Mouse (Mus musculus): ENCODE results near the gene Pde4c. TPM values are rescaled to one million over a fixed set of nuclear protein-coding genes. Genes with fewer than 3 reads are reported as not detected.

Gene Pde4c
- polyA plus RNA-seq, 1 experiment from 2014 or later = 0.21 TPM

- Histone ChIP-seq H3K27me3 (no peaks in the 10 kb centered on the region), H3K9me3 (no peaks in the 10 kb centered on the region), H3K36me3 (peaks cover 24% of the 10 kb centered on the region), H3K4me3 (peak overlapping the region; percentile 82), H3K4me2 (peak overlapping the region; percentile 89), H3K4me1 (replicated peaks) (peaks cover 54% of the 10 kb centered on the region), H3K9ac (peak overlapping the region; percentile 95), H3K27ac (replicated peaks) (peak overlapping the region; percentile 94)
- no peak for ATAC-seq (ENCODE audit: low FRiP score, low read depth)
- 2% methylated on average over 34 of the region's 34 CpGs for WGBS
Measured at GRCm38 (mm10) chr8:70775851-70776495, 52.5 kb downstream of the Pde4c start.

GRCm38 (mm10) chr8:70776496-70777444 lies 53.2 kb downstream of the Pde4c start, which contains the start of gene Pik3r2:
Pik3r2 (minus strand) TSS chr8:70776713.
- peak within 1 kb of the TSS; percentile 89 for H3K4me2 ChIP-seq
- peak within 1 kb of the TSS; percentile 82 for H3K4me3 ChIP-seq
- under 1% methylated on average over 94 of the region's 94 CpGs for WGBS
- peaks cover 21% of the 10 kb centered on the region for H3K36me3 ChIP-seq
- H3K9me3 ChIP-seq = no peaks in the 10 kb centered on the region
- H3K27me3 ChIP-seq = no peaks in the 10 kb centered on the region
- peak within 1 kb of the TSS; percentile 95 for H3K9ac ChIP-seq
- peaks cover 53% of the 10 kb centered on the region for H3K4me1 ChIP-seq (replicated peaks)
- peak; percentile 92 for ATAC-seq (ENCODE audit: low FRiP score, low read depth)
- peak within 1 kb of the TSS; percentile 94 for H3K27ac ChIP-seq (replicated peaks)

- H3K27ac ChIP-seq (replicated peaks) = no peak overlapping the region
- H3K27me3 ChIP-seq = no peaks in the 10 kb centered on the region
- no peak overlapping the region for H3K4me3 ChIP-seq
- H3K4me1 ChIP-seq (replicated peaks) = peaks cover 19% of the 10 kb centered on the region
- no peak overlapping the region for H3K9ac ChIP-seq
- ATAC-seq (ENCODE audit: low FRiP score, low read depth) = no peak
- no peaks in the 10 kb centered on the region for H3K9me3 ChIP-seq
- H3K36me3 ChIP-seq = peaks cover 43% of the 10 kb centered on the region
- no peak overlapping the region for H3K4me2 ChIP-seq
- 84% methylated on average over 11 of the region's 11 CpGs for WGBS
Measured at GRCm38 (mm10) chr8:70780093-70780492, 56.6 kb downstream of the Pde4c start.

- no peak for ATAC-seq (ENCODE audit: low FRiP score, low read depth)
- no peak overlapping the region for H3K27ac ChIP-seq (replicated peaks)
- peaks cover 47% of the 10 kb centered on the region for H3K36me3 ChIP-seq
- H3K4me2 ChIP-seq = no peak overlapping the region
- 87% methylated on average over 25 of the region's 25 CpGs for WGBS
- no peak overlapping the region for H3K4me3 ChIP-seq
- H3K9ac ChIP-seq = no peak overlapping the region
- H3K9me3 ChIP-seq = no peaks in the 10 kb centered on the region
- peaks cover 25% of the 10 kb centered on the region for H3K4me1 ChIP-seq (replicated peaks)
- H3K27me3 ChIP-seq = 0 out of 2 replicates have a peak, but pooled peaks cover 3% of the 10 kb centered on the region
Measured at GRCm38 (mm10) chr8:70786291-70787050, 63.0 kb downstream of the Pde4c start.

GRCm38 (mm10) chr8:70787051-70787445 lies 63.5 kb downstream of the Pde4c start:
- WGBS = 92% methylated on average over 3 of the region's 3 CpGs
- Histone ChIP-seq H3K27ac (replicated peaks) (no peak overlapping the region), H3K4me2 (no peak overlapping the region), H3K4me3 (no peak overlapping the region), H3K9me3 (no peaks in the 10 kb centered on the region), H3K36me3 (peaks cover 43% of the 10 kb centered on the region), H3K4me1 (replicated peaks) (peaks cover 31% of the 10 kb centered on the region), H3K27me3 (0 out of 2 replicates have a peak, but pooled peaks cover 3% of the 10 kb centered on the region), H3K9ac (no peak overlapping the region)
- no peak for ATAC-seq (ENCODE audit: low FRiP score, low read depth)

- Histone ChIP-seq H3K36me3 (peaks cover 39% of the 10 kb centered on the region), H3K4me2 (peak overlapping the region; percentile 20), H3K4me3 (0 out of 2 replicates have a peak overlapping the region, but pooled peaks have one; percentile 2), H3K9me3 (no peaks in the 10 kb centered on the region), H3K4me1 (replicated peaks) (peaks cover 39% of the 10 kb centered on the region), H3K27me3 (0 out of 2 replicates have a peak, but pooled peaks cover 3% of the 10 kb centered on the region), H3K27ac (replicated peaks) (no peak overlapping the region), H3K9ac (no peak overlapping the region)
- ATAC-seq (ENCODE audit: low FRiP score, low read depth) = peak; percentile 8; the same call in 1 of the 2 replicates
- WGBS = 23% methylated on average over 30 of the region's 30 CpGs
Measured at GRCm38 (mm10) chr8:70787941-70788667, 64.6 kb downstream of the Pde4c start.

- H3K4me3 ChIP-seq = no peak overlapping the region
- no peaks in the 10 kb centered on the region for H3K9me3 ChIP-seq
- 86% methylated on average over 10 of the region's 10 CpGs for WGBS
- peaks cover 46% of the 10 kb centered on the region for H3K4me1 ChIP-seq (replicated peaks)
- no peak overlapping the region for H3K4me2 ChIP-seq
- peaks cover 30% of the 10 kb centered on the region for H3K36me3 ChIP-seq
- H3K9ac ChIP-seq = no peak overlapping the region
- no peak overlapping the region for H3K27ac ChIP-seq (replicated peaks)
- no peak for ATAC-seq (ENCODE audit: low FRiP score, low read depth)
- H3K27me3 ChIP-seq = 0 out of 2 replicates have a peak, but pooled peaks cover 3% of the 10 kb centered on the region
Measured at GRCm38 (mm10) chr8:70789046-70789445, 65.5 kb downstream of the Pde4c start.

- H3K9ac ChIP-seq = peak overlapping the region; percentile 75; the same call in 1 of the 2 replicates
- H3K27ac ChIP-seq (replicated peaks) = no peak overlapping the region
- H3K27me3 ChIP-seq = 0 out of 2 replicates have a peak, but pooled peaks cover 3% of the 10 kb centered on the region
- no peak overlapping the region for H3K4me3 ChIP-seq
- H3K4me1 ChIP-seq (replicated peaks) = peaks cover 48% of the 10 kb centered on the region
- peak overlapping the region; percentile 86 for H3K4me2 ChIP-seq
- 54% methylated on average over 8 of the region's 8 CpGs for WGBS
- no peaks in the 10 kb centered on the region for H3K9me3 ChIP-seq
- ATAC-seq (ENCODE audit: low FRiP score, low read depth) = no peak
- peaks cover 17% of the 10 kb centered on the region for H3K36me3 ChIP-seq
Measured at GRCm38 (mm10) chr8:70790846-70791245, 67.3 kb downstream of the Pde4c start.

GRCm38 (mm10) chr8:70791294-70791701 lies 67.8 kb downstream of the Pde4c start:
- H3K36me3 ChIP-seq = peaks cover 13% of the 10 kb centered on the region; the same call in 1 of the 2 replicates
- peak overlapping the region; percentile 60 for H3K4me3 ChIP-seq
- 0 out of 2 replicates have a peak overlapping the region, but pooled peaks have one; percentile 75 for H3K9ac ChIP-seq
- peak overlapping the region; percentile 86 for H3K4me2 ChIP-seq
- no peak overlapping the region for H3K27ac ChIP-seq (replicated peaks)
- 78% methylated on average over 7 of the region's 7 CpGs for WGBS
- ATAC-seq (ENCODE audit: low FRiP score, low read depth) = no peak
- H3K4me1 ChIP-seq (replicated peaks) = peaks cover 52% of the 10 kb centered on the region
- 0 out of 2 replicates have a peak, but pooled peaks cover 3% of the 10 kb centered on the region for H3K27me3 ChIP-seq
- H3K9me3 ChIP-seq = no peaks in the 10 kb centered on the region

GRCm38 (mm10) chr8:70791975-70792691 lies 68.6 kb downstream of the Pde4c start:
- H3K4me1 ChIP-seq (replicated peaks) = peaks cover 57% of the 10 kb centered on the region
- H3K4me2 ChIP-seq = peak overlapping the region; percentile 86
- WGBS = 3% methylated on average over 58 of the region's 58 CpGs
- peaks cover 5% of the 10 kb centered on the region; the same call in 1 of the 2 replicates for H3K36me3 ChIP-seq
- peak overlapping the region; percentile 89 for H3K27ac ChIP-seq (replicated peaks)
- ATAC-seq (ENCODE audit: low FRiP score, low read depth) = peak; percentile 84
- H3K9me3 ChIP-seq = no peaks in the 10 kb centered on the region
- H3K4me3 ChIP-seq = peak overlapping the region; percentile 60
- H3K9ac ChIP-seq = peak overlapping the region; percentile 75
- 0 out of 2 replicates have a peak, but pooled peaks cover 3% of the 10 kb centered on the region for H3K27me3 ChIP-seq
